Mouse (Mus musculus) cerebellum, adult 8-10 months (tissue): ENCODE results near the gene Vmn1r127.
"Not testable (repeated sequence)": the region's sequence is repeated elsewhere in the genome, so short reads cannot be mapped to it uniquely, and the experiment has no call there.

Experiments used
- DNase-seq: peaks from one replicate; pipeline ENCODE4 v3.0.0; 2022

Vmn1r127 gene

DNA sequence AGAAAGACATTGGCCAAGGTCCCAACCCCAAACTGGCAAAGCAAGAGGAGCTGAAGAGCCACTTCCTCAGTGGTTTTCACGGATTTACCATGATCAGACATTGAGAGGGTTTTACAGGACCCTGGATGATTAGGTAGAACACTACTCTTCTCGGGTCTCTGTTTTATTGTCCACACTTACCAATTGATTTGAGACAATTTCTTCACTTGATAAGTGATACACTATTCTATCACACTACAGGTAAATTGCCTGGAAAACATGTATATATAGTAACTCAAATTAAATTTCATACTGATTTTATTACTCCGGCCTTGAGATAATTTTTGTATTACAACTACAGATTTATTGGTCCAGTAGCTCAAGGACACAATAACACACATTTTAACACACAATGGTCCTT lies at the start of gene Vmn1r127:
TSS of gene Vmn1r127 (minus strand) at position 101 of the 400 bp plus-strand sequence.
- DNase-seq, result not testable (repeated sequence)

- DNase-seq, result not testable (repeated sequence)
These were observed 41.5 kb upstream of the Vmn1r127 start, which contains the start of gene Vmn1r129 for GRCm38 (mm10) chr7:21361191-21361590. Gene Vmn1r129 (minus strand): TSS chr7:21361291.

GRCm38 (mm10) chr7:21349073-21349472 lies 29.4 kb upstream of the Vmn1r127 start, which contains the start of gene Vmn1r128:
Gene Vmn1r128 (plus strand): TSS chr7:21349373.
- DNase-seq, result not testable (repeated sequence)

DNA sequence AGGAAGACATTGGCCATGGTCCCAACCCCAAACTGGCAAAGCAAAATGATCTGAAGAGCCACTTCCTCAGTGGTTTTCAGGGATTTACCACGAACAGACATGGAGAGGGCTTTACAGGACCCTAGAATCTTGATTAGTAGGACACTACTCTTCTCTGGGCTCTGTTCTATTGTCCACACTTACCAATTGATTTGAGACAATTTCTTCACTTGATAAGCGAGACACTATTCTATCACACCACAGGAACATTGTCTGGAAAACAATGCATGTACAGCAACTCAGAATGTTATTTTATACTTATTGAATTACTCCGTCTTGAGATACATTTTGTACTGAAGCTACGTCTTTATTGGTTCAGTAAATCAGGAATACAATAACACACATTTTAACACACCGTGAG lies 18.3 kb downstream of the Vmn1r127 start, which contains the start of gene Vmn1r126:
TSS of gene Vmn1r126 (minus strand) at position 101 of the 400 bp plus-strand sequence.
- DNase-seq, result not testable (repeated sequence)

DNA sequence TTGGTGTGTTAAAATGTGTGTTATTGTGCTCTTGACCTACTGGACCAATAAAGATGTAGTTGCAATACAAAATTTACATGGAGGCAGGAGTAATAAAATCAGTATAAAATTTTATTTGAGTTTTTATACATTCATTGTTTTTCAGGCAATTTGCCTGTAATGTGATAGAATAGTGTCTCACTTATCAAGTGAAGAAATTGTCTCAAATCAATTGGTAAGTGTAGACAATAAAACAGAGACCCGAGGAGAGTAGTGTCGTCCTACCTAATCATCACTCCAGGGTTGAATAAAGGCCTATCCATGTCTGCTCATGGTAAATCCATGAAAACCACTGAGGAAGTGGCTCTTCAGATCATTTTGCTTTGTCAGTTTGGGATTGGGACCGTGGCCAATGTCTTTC lies 47.8 kb downstream of the Vmn1r127 start, which contains the start of gene Vmn1r125:
TSS of gene Vmn1r125 (plus strand) at position 301 of the 400 bp plus-strand sequence.
- DNase-seq, result not testable (repeated sequence)
